Mouse (Mus musculus): ENCODE data around the gene Frmpd2. TPM values are rescaled to one million over a fixed set of nuclear protein-coding genes. Genes with fewer than 3 reads are reported as not detected.
"Not testable (repeated sequence)": the region's sequence is repeated elsewhere in the genome, so short reads cannot be mapped to it uniquely, and the experiment has no call there.

Gene Frmpd2
- 0.06 and 0.17 TPM in 2 replicates for polyA plus RNA-seq (2015; fragmentation: Nextera tagmentation; extraction: Ambion mirVana)

GRCm38 (mm10) chr14:33471331-33471730 is at the start of gene Frmpd2:
TSS of gene Frmpd2 (plus strand) at chr14:33471696.
- no peak for ATAC-seq (ENCODE audit: low FRiP score, low read depth)
- no peak within 1 kb of the TSS for H3K27ac ChIP-seq (replicated peaks)
- H3K4me2 ChIP-seq, result no peak within 1 kb of the TSS
- H3K9me3 ChIP-seq, result no peaks in the 10 kb centered on the region
- peaks cover under 1% of the 10 kb centered on the region; the same call in 1 of the 2 replicates for H3K4me1 ChIP-seq (replicated peaks)
- no peak within 1 kb of the TSS for H3K9ac ChIP-seq
- H3K27me3 ChIP-seq, result no peaks in the 10 kb centered on the region
- no peak within 1 kb of the TSS for H3K4me3 ChIP-seq
- 39% methylated on average over 3 of the region's 3 CpGs for WGBS
- no peaks in the 10 kb centered on the region for H3K36me3 ChIP-seq

- H3K4me3 ChIP-seq, result no peak overlapping the region
- H3K9me3 ChIP-seq, result no peaks in the 10 kb centered on the region
- H3K4me2 ChIP-seq, result no peak overlapping the region
- H3K9ac ChIP-seq, result no peak overlapping the region
- no peaks in the 10 kb centered on the region for H3K36me3 ChIP-seq
- H3K27me3 ChIP-seq, result no peaks in the 10 kb centered on the region
- no peak overlapping the region for H3K27ac ChIP-seq (replicated peaks)
- no peak for ATAC-seq (ENCODE audit: low FRiP score, low read depth)
- WGBS, result 92% methylated on average over 1 of the region's 1 CpGs
- no peaks in the 10 kb centered on the region for H3K4me1 ChIP-seq (replicated peaks)
Observed at GRCm38 (mm10) chr14:33423003-33423402, 48.5 kb upstream of the Frmpd2 start.

GRCm38 (mm10) chr14:33424124-33424523 is 47.4 kb upstream of the Frmpd2 start:
- no peak overlapping the region for H3K4me3 ChIP-seq
- no peak overlapping the region for H3K4me2 ChIP-seq
- no peak overlapping the region for H3K9ac ChIP-seq
- no peak overlapping the region for H3K27ac ChIP-seq (replicated peaks)
- H3K27me3 ChIP-seq, result no peaks in the 10 kb centered on the region
- H3K36me3 ChIP-seq, result no peaks in the 10 kb centered on the region
- no peak for ATAC-seq (ENCODE audit: low FRiP score, low read depth)
- no peaks in the 10 kb centered on the region for H3K9me3 ChIP-seq
- no peaks in the 10 kb centered on the region for H3K4me1 ChIP-seq (replicated peaks)

GRCm38 (mm10) chr14:33432485-33432884 is 39.0 kb upstream of the Frmpd2 start:
- H3K27me3 ChIP-seq; H3K9me3 ChIP-seq; ATAC-seq (ENCODE audit: low FRiP score, low read depth); H3K27ac ChIP-seq (replicated peaks); H3K36me3 ChIP-seq; H3K9ac ChIP-seq; H3K4me2 ChIP-seq; H3K4me3 ChIP-seq; H3K4me1 ChIP-seq (replicated peaks): not testable (repeated sequence)
- 83% methylated on average over 4 of the region's 4 CpGs for WGBS

GRCm38 (mm10) chr14:33443780-33444179 is 27.7 kb upstream of the Frmpd2 start:
- Histone ChIP-seq H3K9ac (no peak overlapping the region), H3K27me3 (0 out of 2 replicates have a peak, but pooled peaks cover 2% of the 10 kb centered on the region), H3K4me2 (no peak overlapping the region), H3K36me3 (no peaks in the 10 kb centered on the region), H3K4me3 (no peak overlapping the region), H3K27ac (replicated peaks) (no peak overlapping the region), H3K9me3 (no peaks in the 10 kb centered on the region), H3K4me1 (replicated peaks) (peaks cover 23% of the 10 kb centered on the region)
- 85% methylated on average over 2 of the region's 2 CpGs for WGBS
- ATAC-seq (ENCODE audit: low FRiP score, low read depth), result no peak

GRCm38 (mm10) chr14:33445962-33446361 is 25.5 kb upstream of the Frmpd2 start:
- Histone ChIP-seq H3K27ac (replicated peaks) (peak overlapping the region; percentile 94; the same call in 1 of the 2 replicates), H3K9me3 (no peaks in the 10 kb centered on the region), H3K4me2 (peak overlapping the region; percentile 68), H3K36me3 (no peaks in the 10 kb centered on the region), H3K4me1 (replicated peaks) (peaks cover 23% of the 10 kb centered on the region), H3K27me3 (0 out of 2 replicates have a peak, but pooled peaks cover 5% of the 10 kb centered on the region), H3K9ac (peak overlapping the region; percentile 94), H3K4me3 (peak overlapping the region; percentile 97)
- 37% methylated on average over 3 of the region's 3 CpGs for WGBS
- ATAC-seq (ENCODE audit: low FRiP score, low read depth), result no peak

GRCm38 (mm10) chr14:33446561-33447023 is 24.9 kb upstream of the Frmpd2 start:
- under 1% methylated on average over 57 of the region's 72 CpGs for WGBS
- Histone ChIP-seq H3K4me3 (peak overlapping the region; percentile 97), H3K4me2 (peak overlapping the region; percentile 68), H3K27ac (replicated peaks) (peak overlapping the region; percentile 94), H3K27me3 (0 out of 2 replicates have a peak, but pooled peaks cover 5% of the 10 kb centered on the region), H3K9me3 (no peaks in the 10 kb centered on the region), H3K36me3 (no peaks in the 10 kb centered on the region), H3K9ac (peak overlapping the region; percentile 94), H3K4me1 (replicated peaks) (peaks cover 23% of the 10 kb centered on the region)
- ATAC-seq (ENCODE audit: low FRiP score, low read depth), result peak; percentile 67

- H3K4me2 ChIP-seq, result peak within 1 kb of the TSS; percentile 68
- WGBS, result under 1% methylated on average over 68 of the region's 70 CpGs
- no peaks in the 10 kb centered on the region for H3K36me3 ChIP-seq
- peak within 1 kb of the TSS; percentile 97 for H3K4me3 ChIP-seq
- H3K27ac ChIP-seq (replicated peaks), result peak within 1 kb of the TSS; percentile 94
- H3K9ac ChIP-seq, result peak within 1 kb of the TSS; percentile 94
- H3K9me3 ChIP-seq, result no peaks in the 10 kb centered on the region
- H3K27me3 ChIP-seq, result 0 out of 2 replicates have a peak, but pooled peaks cover 5% of the 10 kb centered on the region
- H3K4me1 ChIP-seq (replicated peaks), result peaks cover 23% of the 10 kb centered on the region
- peak; percentile 98 for ATAC-seq (ENCODE audit: low FRiP score, low read depth)
Observed at GRCm38 (mm10) chr14:33447027-33447569, 24.4 kb upstream of the Frmpd2 start, which contains the start of gene Mapk8. TSS of gene Mapk8 (minus strand) at chr14:33447158.

GRCm38 (mm10) chr14:33448276-33448675 is 23.2 kb upstream of the Frmpd2 start:
- ATAC-seq (ENCODE audit: low FRiP score, low read depth), result no peak
- 87% methylated on average over 4 of the region's 4 CpGs for WGBS
- no peaks in the 10 kb centered on the region for H3K36me3 ChIP-seq
- H3K4me3 ChIP-seq, result no peak overlapping the region
- no peak overlapping the region for H3K4me2 ChIP-seq
- H3K9me3 ChIP-seq, result no peaks in the 10 kb centered on the region
- no peak overlapping the region for H3K9ac ChIP-seq
- H3K27me3 ChIP-seq, result 0 out of 2 replicates have a peak, but pooled peaks cover 5% of the 10 kb centered on the region
- peaks cover 20% of the 10 kb centered on the region for H3K4me1 ChIP-seq (replicated peaks)
- H3K27ac ChIP-seq (replicated peaks), result no peak overlapping the region

GRCm38 (mm10) chr14:33449296-33449840 is 22.1 kb upstream of the Frmpd2 start:
- 85% methylated on average over 2 of the region's 2 CpGs for WGBS
- Histone ChIP-seq H3K36me3 (no peaks in the 10 kb centered on the region), H3K27ac (replicated peaks) (no peak overlapping the region), H3K4me3 (no peak overlapping the region), H3K9me3 (no peaks in the 10 kb centered on the region), H3K9ac (no peak overlapping the region), H3K4me2 (no peak overlapping the region), H3K4me1 (replicated peaks) (peaks cover 12% of the 10 kb centered on the region), H3K27me3 (0 out of 2 replicates have a peak, but pooled peaks cover 5% of the 10 kb centered on the region)
- no peak for ATAC-seq (ENCODE audit: low FRiP score, low read depth)

GRCm38 (mm10) chr14:33450331-33450730 is 21.2 kb upstream of the Frmpd2 start:
- H3K4me1 ChIP-seq (replicated peaks), result peaks cover 8% of the 10 kb centered on the region
- H3K4me2 ChIP-seq, result no peak overlapping the region
- 0 out of 2 replicates have a peak, but pooled peaks cover 5% of the 10 kb centered on the region for H3K27me3 ChIP-seq
- ATAC-seq (ENCODE audit: low FRiP score, low read depth), result no peak
- no peak overlapping the region for H3K4me3 ChIP-seq
- no peak overlapping the region for H3K27ac ChIP-seq (replicated peaks)
- no peaks in the 10 kb centered on the region for H3K36me3 ChIP-seq
- no peaks in the 10 kb centered on the region for H3K9me3 ChIP-seq
- no peak overlapping the region for H3K9ac ChIP-seq

- no peak overlapping the region for H3K9ac ChIP-seq
- 62% methylated on average over 3 of the region's 3 CpGs for WGBS
- no peaks in the 10 kb centered on the region for H3K4me1 ChIP-seq (replicated peaks)
- H3K27me3 ChIP-seq, result no peaks in the 10 kb centered on the region
- no peaks in the 10 kb centered on the region for H3K36me3 ChIP-seq
- no peak overlapping the region for H3K27ac ChIP-seq (replicated peaks)
- ATAC-seq (ENCODE audit: low FRiP score, low read depth), result no peak
- H3K4me3 ChIP-seq, result no peak overlapping the region
- H3K9me3 ChIP-seq, result no peaks in the 10 kb centered on the region
- H3K4me2 ChIP-seq, result no peak overlapping the region
Observed at GRCm38 (mm10) chr14:33463658-33464057, 7.8 kb upstream of the Frmpd2 start.

Measured in hindbrain, embryonic 15.5 days (tissue).